In the genomic region with DNA sequence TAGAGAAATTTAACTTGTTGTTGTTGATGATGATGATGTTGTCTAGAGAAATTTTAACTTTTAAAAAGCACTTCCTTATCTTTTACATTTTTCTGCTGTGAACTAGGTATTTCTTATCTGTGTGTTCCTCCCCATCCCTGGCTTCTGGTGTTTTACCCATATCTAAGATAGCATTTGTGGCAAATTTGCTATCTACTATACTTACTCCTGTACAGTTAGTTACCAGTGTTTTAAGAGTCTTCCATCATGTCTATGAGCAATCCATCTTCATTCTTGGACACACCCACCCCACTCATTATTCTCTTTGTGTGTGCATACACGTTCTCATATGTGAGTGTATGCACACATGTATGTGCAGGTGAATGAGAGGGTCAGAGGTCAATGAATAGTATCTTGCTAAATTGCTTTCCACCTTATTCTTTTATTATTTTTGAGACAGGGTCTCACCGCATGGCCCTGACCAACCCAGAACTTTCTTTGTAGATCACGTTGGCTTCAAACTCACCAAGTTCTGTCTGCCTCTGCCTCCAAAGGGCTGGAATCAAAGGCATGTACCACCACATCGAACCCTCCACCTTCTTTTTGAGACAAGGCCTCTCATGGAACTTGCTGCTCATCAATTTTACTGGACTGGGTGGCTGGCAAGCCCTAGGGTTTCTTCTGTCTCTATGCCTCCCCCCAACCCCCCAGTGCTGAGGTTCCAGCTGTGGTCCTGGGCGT, we compare ENCODE assay signal across 24 mouse cellular contexts. TPM values are rescaled to one million over a fixed set of nuclear protein-coding genes. Genes with fewer than 3 reads are reported as not detected.
DNase-seq lines count a peak whose midpoint lies in the region; ATAC-seq and TF ChIP-seq lines count a peak whose summit lies in the region.
"Had no signal": no experiment of that assay in that cellular context is flagged by ENCODE, and none has a peak within 500 bp of the region (broad histone marks: within the 10 kb centered on the region; RNA-seq: fewer than 3 reads in every experiment).

No protein-coding gene starts in this region.

- peak overlapping the region; percentile 31 for H3K4me2 ChIP-seq in liver, embryonic 13.5 days
- peak overlapping the region; percentile 34 for H3K4me2 ChIP-seq in liver, postnatal 0 days (ENCODE audit: low read depth, low read length)
- no peak overlapping the region for H3K4me2 ChIP-seq in midbrain, embryonic 16.5 days (ENCODE audit: low read length)
- H3K4me2 ChIP-seq: embryonic facial prominence, embryonic 15.5 days; forebrain, embryonic 12.5 days; heart, embryonic 11.5 days; heart, embryonic 15.5 days; hindbrain, embryonic 15.5 days had no signal

- no peaks in the 10 kb centered on the region for H3K36me3 ChIP-seq in liver, embryonic 13.5 days
- no peaks in the 10 kb centered on the region for H3K36me3 ChIP-seq in liver, postnatal 0 days (replicated peaks; ENCODE audit: insufficient read depth, low read length)
- H3K36me3 ChIP-seq in midbrain, embryonic 16.5 days (ENCODE audit: control insufficient read depth, insufficient read depth, low read length) = no peaks in the 10 kb centered on the region
- H3K36me3 ChIP-seq: embryonic facial prominence, embryonic 15.5 days; forebrain, embryonic 12.5 days; heart, embryonic 15.5 days; hindbrain, embryonic 10.5 days; hindbrain, embryonic 15.5 days had no signal

- no peak overlapping the region for H3K4me3 ChIP-seq in bone marrow, adult 2 months (replicated peaks; ENCODE audit: control insufficient read depth, low read depth, low read length)
- H3K4me3 ChIP-seq in liver, embryonic 13.5 days (replicated peaks) = no peak overlapping the region
- no peak overlapping the region for H3K4me3 ChIP-seq in liver, postnatal 0 days (ENCODE audit: low read depth, low read length)
- H3K4me3 ChIP-seq in midbrain, embryonic 16.5 days (ENCODE audit: low read depth, low read length) = no peak overlapping the region
- H3K4me3 ChIP-seq: embryonic facial prominence, embryonic 15.5 days; forebrain, embryonic 12.5 days; heart, adult 2 months; heart, embryonic 15.5 days; hindbrain, embryonic 10.5 days; hindbrain, embryonic 15.5 days had no signal

- no peaks in the 10 kb centered on the region for H3K27me3 ChIP-seq in liver, embryonic 13.5 days
- no peaks in the 10 kb centered on the region for H3K27me3 ChIP-seq in liver, postnatal 0 days (ENCODE audit: insufficient read depth, low read length)
- no peaks in the 10 kb centered on the region for H3K27me3 ChIP-seq in midbrain, embryonic 16.5 days (ENCODE audit: control insufficient read depth, insufficient read depth, low read depth, low read length)
- H3K27me3 ChIP-seq: embryonic facial prominence, embryonic 15.5 days; heart, embryonic 15.5 days; hindbrain, embryonic 15.5 days had no signal

- TF ChIP-seq EP300 in liver, postnatal 0 days (IDR thresholded peaks at IDR 0.05; ENCODE audit: low read depth) = peak; percentile 91

- peak overlapping the region; percentile 26; the same call in 1 of the 2 replicates for H3K9ac ChIP-seq in liver, embryonic 13.5 days
- H3K9ac ChIP-seq in liver, postnatal 0 days (replicated peaks) = no peak overlapping the region
- no peak overlapping the region for H3K9ac ChIP-seq in midbrain, embryonic 16.5 days (ENCODE audit: low read depth, low read length)
- H3K9ac ChIP-seq: embryonic facial prominence, embryonic 15.5 days; forebrain, embryonic 12.5 days; heart, embryonic 15.5 days; hindbrain, embryonic 15.5 days had no signal

- no peaks in the 10 kb centered on the region; the same call in 1 of the 2 replicates for H3K9me3 ChIP-seq in liver, embryonic 13.5 days (replicated peaks)
- no peaks in the 10 kb centered on the region for H3K9me3 ChIP-seq in liver, postnatal 0 days (ENCODE audit: low read length)
- H3K9me3 ChIP-seq in midbrain, embryonic 16.5 days (replicated peaks; ENCODE audit: control insufficient read depth, low read length, poor library complexity, severe bottlenecking) = no peaks in the 10 kb centered on the region
- H3K9me3 ChIP-seq: forebrain, embryonic 12.5 days; heart, embryonic 15.5 days; hindbrain, embryonic 10.5 days; hindbrain, embryonic 15.5 days had no signal

- TF ChIP-seq CTCF in bone marrow, adult 2 months (IDR thresholded peaks at IDR 0.05; ENCODE audit: control insufficient read depth, insufficient read depth, low read length) = no peak
- no peak for TF ChIP-seq CTCF in liver, postnatal 0 days (IDR thresholded peaks at IDR 0.05; ENCODE audit: low read depth)

- H3K4me1 ChIP-seq in bone marrow, adult 2 months (ENCODE audit: control insufficient read depth, insufficient read depth, low read length) = peaks cover 4% of the 10 kb centered on the region
- peaks cover 57% of the 10 kb centered on the region for H3K4me1 ChIP-seq in liver, embryonic 13.5 days (replicated peaks)
- peaks cover 18% of the 10 kb centered on the region for H3K4me1 ChIP-seq in liver, postnatal 0 days (ENCODE audit: insufficient read depth)
- peaks cover 7% of the 10 kb centered on the region; the same call in 1 of the 2 replicates for H3K4me1 ChIP-seq in midbrain, embryonic 16.5 days (ENCODE audit: control insufficient read depth, insufficient read depth, low read length)
- H3K4me1 ChIP-seq: hindbrain, embryonic 15.5 days had no signal

- TF ChIP-seq POLR2A in bone marrow, adult 2 months (IDR thresholded peaks at IDR 0.05; ENCODE audit: borderline replicate concordance, control insufficient read depth, low read depth, low read length) = no peak

- DNase-seq in heart, adult 11 months = peak; percentile 63
- no peak for DNase-seq in heart, postnatal 25 days (ENCODE audit: low spot score)
- no peak for DNase-seq in liver, embryonic 13.5 days
- no peak for DNase-seq in liver, postnatal 0 days
- DNase-seq in thymus, postnatal 25 days = no peak
- DNase-seq in kidney, postnatal 36 days = no peak
- DNase-seq: adrenal gland, adult 2 months; adrenal gland, postnatal 25 days; B cell, adult 2 months; cerebellum, adult 2 months; cerebellum, postnatal 10 days; embryo, embryonic 11 days; gastrocnemius, postnatal 10 days; heart, adult 2 months; heart, postnatal 14 days had no signal

- ATAC-seq in liver, embryonic 13.5 days (ENCODE audit: low read depth) = peak; percentile 85
- ATAC-seq in liver, postnatal 0 days = peak; percentile 25; the same call in 1 of the 2 replicates
- ATAC-seq in midbrain, embryonic 16.5 days = no peak
- ATAC-seq: forebrain, embryonic 16.5 days had no signal

- WGBS in bone marrow, adult 2 months = 81% methylated on average over 5 of the region's 5 CpGs
- 59% methylated on average over 5 of the region's 5 CpGs for WGBS in liver, embryonic 13.5 days (ENCODE audit: insufficient replicate concordance)
- 84% methylated on average over 5 of the region's 5 CpGs for WGBS in liver, postnatal 0 days (ENCODE audit: insufficient replicate concordance)
- WGBS in midbrain, embryonic 16.5 days = 89% methylated on average over 5 of the region's 5 CpGs

- intact Hi-C loops in heart, postnatal 25 days (cut with DNase I) = no loop called here

- 0 out of 2 replicates have a peak overlapping the region, but pooled peaks have one; percentile 8 for H3K27ac ChIP-seq in bone marrow, adult 2 months (ENCODE audit: control insufficient read depth, insufficient read depth, low read depth, low read length, poor library complexity)
- peak overlapping the region; percentile 80 for H3K27ac ChIP-seq in liver, embryonic 13.5 days
- H3K27ac ChIP-seq in liver, postnatal 0 days (ENCODE audit: low read depth) = no peak overlapping the region
- no peak overlapping the region for H3K27ac ChIP-seq in midbrain, embryonic 16.5 days (ENCODE audit: low read length)
- H3K27ac ChIP-seq: embryonic facial prominence, embryonic 15.5 days; forebrain, embryonic 12.5 days; heart, adult 2 months; heart, embryonic 15.5 days; hindbrain, embryonic 10.5 days; hindbrain, embryonic 15.5 days had no signal

RNA-seq across cellular contexts. Expression of a gene that starts 15.4 kb away (rescaled TPM):
- 100 to 1,000 TPM; 111 to 131 TPM for total RNA-seq in heart, postnatal 25 days (2021)
- polyA plus RNA-seq in bone marrow, adult 2 months (2011; ENCODE audit: insufficient read depth, insufficient read length, low replicate concordance, missing spikeins) = 963 and 1,559 TPM in 2 replicates
- 249 and 304 TPM in 2 replicates for polyA plus RNA-seq in liver, embryonic 13.5 days (2015; fragmentation: Nextera tagmentation; extraction: Ambion mirVana)
- 140 and 150 TPM in 2 replicates for polyA plus RNA-seq in liver, postnatal 0 days (2015; fragmentation: Nextera tagmentation; extraction: Ambion mirVana)
- polyA plus RNA-seq in midbrain, embryonic 16.5 days (2015; fragmentation: Nextera tagmentation; extraction: Ambion mirVana) = 147 and 156 TPM in 2 replicates

Comparison
In these comparisons a context has a peak if more than half of its experiments do, and no peak if none do; other contexts are left out.
1. H3K27ac ChIP-seq: peak in bone marrow, adult 2 months (single experiment) and liver, embryonic 13.5 days (single experiment); none in liver, postnatal 0 days (single experiment) and midbrain, embryonic 16.5 days (single experiment).